Mouse (Mus musculus) Patski (cell line): ENCODE measurements at regions not wholly inside any gene's neighbourhood (a gene's known extent, or its start where the extent isn't known, plus 50 kb on each side); places are given as distances from the start of the nearest gene placed in this dataset.
A peak's percentile ranks its signal among the peaks of the same experiment; 100 is the strongest.

Experiments used
- ATAC-seq: fragments of 100-300 bp; one replicate; pipeline ENCODE4 v1.8.0; 2021
- CTCF ChIA-PET: fragments of 350-600 bp; sonication (Branson Sonifier 250); formaldehyde crosslinking; loops from one replicate; lab custom pipeline; 2022; ENCODE audit warnings: inconsistent platforms; lab: Charles Lee
- POLR2A ChIA-PET: fragments of 350-600 bp; sonication (Branson Sonifier 250); formaldehyde crosslinking; loops from one replicate; lab custom pipeline; 2022; ENCODE audit warnings: antibody characterized with exemption, inconsistent platforms; lab: Charles Lee
- DNase-seq: peaks from one replicate; pipeline ENCODE4 v3.0.0-alpha.2; 2011; ENCODE audit warnings: low read depth, low spot score
- H3K27me3 ChIP-seq: fragments of 371-371 bp; one replicate; pipeline ENCODE4 v1.5.1; 2021
- CTCF ChIP-seq: fragments of 100-300 bp; IDR thresholded peaks from one replicate; pipeline ENCODE4 v1.5.1; 2021
- in situ Hi-C: fragments of 300-500 bp; cut with MboI; formaldehyde crosslinking; loops from 3 replicates; pipeline ENCODE4 v1.11.1; 2018; ENCODE audit warnings: low pct_unique_long_range_greater_than_20kb, mixed read lengths

- in situ Hi-C loops = no loop called here
- ChIA-PET POLR2A (no interaction called here), CTCF (no interaction called here)
- DNase-seq (no peak), ATAC-seq (no peak)
- no peak for TF ChIP-seq CTCF
- H3K27me3 ChIP-seq = peaks cover 13% of the 10 kb centered on the region
Observed at GRCm38 (mm10) chr12:71640058-71640501, 190.8 kb upstream of the Daam1 start.

DNA sequence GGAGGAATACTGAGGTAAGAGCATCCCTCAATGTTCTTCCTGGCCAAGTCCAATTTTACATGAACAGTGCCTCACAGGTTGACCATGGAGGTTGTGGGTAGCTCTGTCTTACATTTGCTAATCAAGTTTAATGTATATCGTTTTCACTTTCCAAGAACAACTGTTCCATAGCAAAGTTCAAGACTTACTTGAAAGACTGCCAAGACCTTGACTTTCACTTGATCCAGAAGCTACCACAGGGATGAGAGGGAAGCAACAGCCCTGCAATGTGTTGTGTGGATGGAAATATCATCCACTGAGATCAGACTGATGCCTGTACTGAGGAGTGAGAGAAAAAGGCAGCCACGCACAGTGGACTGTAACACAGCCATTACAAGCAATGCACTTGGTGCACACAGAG is 189.4 kb upstream of the Daam1 start:
- DNase-seq (no peak), ATAC-seq (no peak)
- ChIA-PET POLR2A (no interaction called here), CTCF (no interaction called here)
- in situ Hi-C loops = no loop called here
- peaks cover 13% of the 10 kb centered on the region for H3K27me3 ChIP-seq
- no peak for TF ChIP-seq CTCF

DNA sequence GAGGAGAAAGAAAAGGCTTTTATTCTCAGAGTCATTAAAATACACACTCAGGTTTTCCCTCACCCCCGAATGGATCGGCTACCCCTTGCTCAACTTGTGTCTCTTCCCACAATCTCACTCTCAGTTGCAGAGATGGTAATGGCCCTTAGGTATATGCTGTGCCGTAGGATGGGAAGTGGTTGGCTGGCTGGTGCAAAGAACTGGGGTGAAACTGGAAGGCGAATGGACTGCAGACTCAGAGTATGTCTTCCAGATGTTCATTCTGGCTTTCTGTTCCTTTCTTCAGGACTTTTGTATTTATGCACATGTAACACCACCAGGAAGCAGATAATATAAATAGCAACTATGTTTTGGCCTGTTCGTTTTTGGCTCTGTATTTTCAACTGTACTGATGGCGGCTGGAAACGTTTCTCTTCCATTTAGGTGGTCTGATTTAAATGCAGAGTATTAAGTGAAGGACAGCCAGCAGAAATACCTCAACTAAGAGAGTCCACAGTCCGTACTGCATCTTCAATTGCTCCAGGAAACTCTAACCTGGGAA is 188.0 kb upstream of the Daam1 start:
- in situ Hi-C loops = no loop called here
- DNase-seq (no peak), ATAC-seq (no peak)
- no peak for TF ChIP-seq CTCF
- peaks cover 13% of the 10 kb centered on the region for H3K27me3 ChIP-seq
- POLR2A ChIA-PET = no interaction called here
- CTCF ChIA-PET = no interaction called here

- ATAC-seq (no peak), DNase-seq (no peak)
- in situ Hi-C loops = no loop called here
- peaks cover 17% of the 10 kb centered on the region for H3K27me3 ChIP-seq
- CTCF ChIA-PET = no interaction called here
- POLR2A ChIA-PET = no interaction called here
- no peak for TF ChIP-seq CTCF
Observed at GRCm38 (mm10) chr12:71651251-71651650, 179.6 kb upstream of the Daam1 start.

DNA sequence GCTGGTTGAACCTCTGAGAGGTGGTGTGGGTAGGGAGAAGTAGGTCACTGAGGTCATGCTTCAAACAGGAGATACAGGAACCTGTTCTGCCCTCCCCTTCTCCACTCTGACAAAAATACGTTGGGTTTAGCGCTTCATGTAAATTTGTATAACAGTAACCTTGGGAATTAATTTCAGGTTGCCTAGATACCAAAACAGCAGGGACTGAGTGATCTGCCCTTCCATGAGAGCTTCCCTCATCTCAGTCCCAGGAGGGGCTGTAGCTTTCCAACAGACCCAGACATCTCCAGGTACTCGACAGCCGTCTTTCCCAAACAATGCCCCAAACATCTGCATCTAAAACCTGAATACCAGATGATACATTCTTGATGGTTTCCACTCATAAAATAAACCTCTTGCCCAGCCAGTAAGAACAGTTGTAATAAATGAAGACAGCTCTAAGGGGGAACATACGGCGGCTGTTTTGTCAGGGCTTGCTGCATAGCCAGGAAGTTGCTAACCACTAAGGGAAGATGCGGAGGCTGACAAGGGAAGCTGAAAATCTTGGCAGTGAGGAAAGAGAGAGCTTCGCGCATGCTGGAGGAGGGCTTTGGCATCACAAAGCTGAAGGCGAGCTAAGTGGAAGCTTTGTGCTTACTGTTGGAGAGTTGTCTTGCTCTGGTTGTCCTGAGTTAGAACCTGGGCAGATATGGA is 137.4 kb upstream of the Daam1 start:
- in situ Hi-C loops = no loop called here
- ChIA-PET CTCF (no interaction called here), POLR2A (no interaction called here)
- no peak for ATAC-seq
- peaks cover 9% of the 10 kb centered on the region for H3K27me3 ChIP-seq
- no peak for DNase-seq
- TF ChIP-seq CTCF = no peak

GRCm38 (mm10) chr12:71701753-71702152 is 129.1 kb upstream of the Daam1 start:
- in situ Hi-C loops = loop anchor here (5.0 kb wide), 1 partner anchor 389 kb away; no protein-coding TSS in a partner anchor
- no peak for DNase-seq
- ATAC-seq = no peak
- peak; percentile 55 for TF ChIP-seq CTCF
- POLR2A ChIA-PET = no interaction called here
- CTCF ChIA-PET = no interaction called here
- H3K27me3 ChIP-seq = no peaks in the 10 kb centered on the region

- CTCF ChIA-PET = no interaction called here
- DNase-seq = no peak
- no peaks in the 10 kb centered on the region for H3K27me3 ChIP-seq
- POLR2A ChIA-PET = no interaction called here
- ATAC-seq = no peak
- no peak for TF ChIP-seq CTCF
- in situ Hi-C loops = loop anchor here (5.0 kb wide), 1 partner anchor 390 kb away; no protein-coding TSS in a partner anchor
Observed at GRCm38 (mm10) chr12:71702181-71702580, 128.7 kb upstream of the Daam1 start.

DNA sequence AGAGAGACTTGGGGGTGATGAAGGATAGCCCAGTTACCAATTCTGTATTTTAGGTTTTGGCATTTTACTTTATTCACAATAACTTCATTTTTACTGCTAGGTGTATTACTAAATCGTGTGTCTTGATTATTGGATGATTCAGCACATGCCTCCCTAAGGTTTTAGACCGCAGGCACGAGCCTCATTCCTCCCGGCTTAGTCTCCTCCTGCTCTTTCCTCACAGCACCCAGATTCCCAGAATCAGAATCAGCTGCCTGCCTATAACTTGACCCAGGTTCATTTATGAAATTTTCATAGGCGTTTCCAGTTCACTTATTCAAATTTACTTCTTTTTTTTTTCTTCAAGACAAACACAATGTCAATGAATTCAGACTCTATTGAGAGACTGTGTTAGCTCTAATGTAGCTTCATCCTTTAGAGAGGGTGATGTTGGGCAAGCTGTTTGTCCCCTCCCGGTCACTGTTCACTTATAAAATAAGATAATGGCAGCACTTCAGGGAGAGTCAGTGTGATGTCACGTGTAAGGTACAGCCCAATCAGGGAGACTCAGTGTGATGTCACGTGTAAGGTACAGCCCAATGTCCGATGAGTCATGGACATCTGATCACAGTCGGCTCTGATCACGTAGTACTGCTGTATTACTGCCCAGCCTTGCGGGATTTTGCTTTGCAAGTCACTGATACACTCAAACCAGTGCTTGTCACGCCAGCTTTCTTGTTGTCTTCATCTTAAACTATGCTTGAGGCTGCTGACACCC is 127.6 kb upstream of the Daam1 start:
- no peak for DNase-seq
- ChIA-PET CTCF (interaction anchor here (1.7 kb wide), 1 partner anchor 392 kb away, joined by 4 read pairs; no protein-coding TSS in a partner anchor), POLR2A (no interaction called here)
- no peak for ATAC-seq
- H3K27me3 ChIP-seq = no peaks in the 10 kb centered on the region
- no peak for TF ChIP-seq CTCF
- in situ Hi-C loops = loop anchor here (5.0 kb wide), 1 partner anchor 391 kb away; no protein-coding TSS in a partner anchor

GRCm38 (mm10) chr12:71704431-71704830 is 126.4 kb upstream of the Daam1 start:
- DNase-seq = no peak
- ChIA-PET POLR2A (interaction anchor here (0.6 to 0.9 kb wide), 3 partner anchors 488 to 554 kb away, joined by 3 to 4 read pairs (median 3); no protein-coding TSS in a partner anchor), CTCF (no interaction called here)
- no peak for TF ChIP-seq CTCF
- peaks cover 6% of the 10 kb centered on the region for H3K27me3 ChIP-seq
- in situ Hi-C loops = loop anchor here (5.0 kb wide), 1 partner anchor 392 kb away; no protein-coding TSS in a partner anchor
- ATAC-seq = no peak

DNA sequence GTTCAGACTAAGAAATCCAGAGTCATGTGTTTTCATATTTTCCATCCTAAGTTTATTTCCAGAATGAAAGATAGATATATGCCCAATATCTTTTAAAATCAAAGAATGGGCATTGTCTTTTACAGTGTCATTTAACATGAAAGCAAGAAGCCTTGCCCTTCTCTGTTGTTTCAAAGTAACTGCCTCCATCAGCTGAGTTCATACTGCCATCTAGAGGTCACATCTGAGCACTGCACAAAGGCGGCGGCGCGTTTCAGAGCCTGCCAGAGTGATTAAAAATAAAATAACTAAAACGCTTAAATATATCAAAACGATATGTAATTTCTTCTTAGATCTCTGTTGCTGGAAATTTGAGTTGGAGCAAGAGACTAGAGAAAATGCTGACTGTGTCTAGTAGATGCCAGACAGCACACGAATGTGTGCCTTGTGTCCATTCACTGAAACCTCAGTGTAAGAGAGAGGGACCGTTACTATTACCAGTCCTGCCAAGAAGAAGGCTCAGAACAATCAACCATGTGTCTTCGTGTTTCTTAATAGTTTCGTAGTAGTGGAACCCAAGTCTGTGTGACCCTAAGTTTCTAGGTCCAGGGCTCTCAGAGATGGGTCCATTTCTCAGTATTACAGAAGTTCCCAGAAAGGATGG is 123.0 kb upstream of the Daam1 start:
- peaks cover 14% of the 10 kb centered on the region for H3K27me3 ChIP-seq
- ChIA-PET CTCF (no interaction called here), POLR2A (interaction anchor here (0.6 kb wide), 1 partner anchor 398 kb away, joined by 3 read pairs; the partner anchor contains the start of gene Dact1)
- no peak for ATAC-seq
- in situ Hi-C loops = loop anchor here (5.0 kb wide), 1 partner anchor 516 kb away; no protein-coding TSS in a partner anchor
- peak; percentile 96 for TF ChIP-seq CTCF
- no peak for DNase-seq
